Mouse (Mus musculus) spleen, adult 2 months (tissue): Measurements from ENCODE around the gene Cbwd1.

Source experiments
- CTCF ChIP-seq: fragments of 200-500 bp; IDR thresholded peaks from 2 replicates; pipeline ENCODE4 v1.5.1; 2011; ENCODE audit warnings: mild to moderate bottlenecking, inconsistent platforms; ENCODE audit not compliant: insufficient read depth, insufficient read length, insufficient replicate concordance; ENCODE audit errors: extremely low read depth
- POLR2A ChIP-seq: fragments of 200-500 bp; IDR thresholded peaks from 2 replicates; pipeline ENCODE4 v1.6.1; 2011; ENCODE audit warnings: low read depth, low read length, inconsistent platforms

- TF ChIP-seq POLR2A (no peak), CTCF (no peak)
These were observed 38.7 kb upstream of the Cbwd1 start for GRCm38 (mm10) chr19:25000153-25000552.
